Mouse (Mus musculus): ENCODE measurements around the gene Zfp57. TPM values are rescaled to one million over a fixed set of nuclear protein-coding genes. Genes with fewer than 3 reads are reported as not detected.

Gene Zfp57
- total RNA-seq, 1 experiment from 2014 or later = 1.1 TPM

DNA sequence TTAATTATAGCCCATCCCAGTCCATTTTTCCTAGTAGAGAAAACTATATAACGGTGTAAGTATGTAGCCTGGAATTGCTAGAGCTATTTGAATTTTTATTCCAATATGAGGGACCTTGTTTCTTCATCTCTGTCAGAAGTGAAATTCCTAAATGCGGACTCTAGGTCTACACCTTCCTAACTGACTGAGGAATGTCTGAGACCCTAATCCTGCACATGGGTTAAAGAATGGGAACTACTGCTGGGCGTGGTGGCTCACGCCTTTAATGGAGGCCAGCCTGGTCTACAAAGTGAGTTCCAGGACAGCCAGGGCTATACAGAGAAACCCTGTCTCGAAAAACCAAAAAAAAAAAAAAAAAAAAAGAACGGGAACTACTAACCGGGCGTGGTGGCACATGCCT, 28.2 kb downstream of the Zfp57 start:
- no peak for ATAC-seq (replicated peaks; ENCODE audit: low read depth, poor library complexity, severe bottlenecking)

DNA sequence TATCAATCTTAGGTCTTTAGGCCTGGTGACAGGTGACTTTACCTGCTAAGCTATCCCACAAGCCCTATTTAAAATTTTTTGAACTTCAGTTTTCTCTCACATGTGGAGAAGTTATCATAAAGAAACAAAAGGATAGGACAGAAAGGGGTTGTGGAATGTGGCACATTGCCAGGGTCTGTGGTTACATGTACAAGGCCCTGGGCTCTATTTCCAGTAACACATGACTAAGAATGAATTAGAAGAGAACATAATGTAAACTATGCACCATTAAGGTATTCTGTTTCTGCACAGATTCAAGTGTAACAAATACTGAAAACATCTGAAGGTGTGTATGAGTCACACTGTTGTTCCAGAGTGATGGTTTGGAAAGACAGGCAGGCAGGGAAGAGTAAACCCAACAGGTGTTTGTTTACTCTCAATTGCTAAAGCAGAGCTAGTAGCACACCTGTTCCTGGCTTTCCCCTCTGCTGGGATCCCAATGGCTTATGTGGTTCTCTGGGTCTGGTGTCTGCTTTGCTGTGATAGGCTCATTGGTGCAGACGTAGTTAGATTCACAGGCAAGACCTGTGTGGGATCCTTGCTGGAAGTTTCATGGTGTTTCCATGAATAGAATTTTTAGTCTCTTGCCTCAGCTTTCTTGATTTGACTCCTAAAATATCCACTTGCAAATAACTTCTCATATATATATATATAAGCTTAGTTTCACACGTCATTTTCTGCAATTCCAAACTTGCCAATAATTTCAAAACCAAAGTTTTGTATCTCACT, 38.3 kb downstream of the Zfp57 start:
- ATAC-seq (replicated peaks; ENCODE audit: low read depth, poor library complexity, severe bottlenecking) = peak; percentile 52; the same call in 1 of the 2 replicates

DNA sequence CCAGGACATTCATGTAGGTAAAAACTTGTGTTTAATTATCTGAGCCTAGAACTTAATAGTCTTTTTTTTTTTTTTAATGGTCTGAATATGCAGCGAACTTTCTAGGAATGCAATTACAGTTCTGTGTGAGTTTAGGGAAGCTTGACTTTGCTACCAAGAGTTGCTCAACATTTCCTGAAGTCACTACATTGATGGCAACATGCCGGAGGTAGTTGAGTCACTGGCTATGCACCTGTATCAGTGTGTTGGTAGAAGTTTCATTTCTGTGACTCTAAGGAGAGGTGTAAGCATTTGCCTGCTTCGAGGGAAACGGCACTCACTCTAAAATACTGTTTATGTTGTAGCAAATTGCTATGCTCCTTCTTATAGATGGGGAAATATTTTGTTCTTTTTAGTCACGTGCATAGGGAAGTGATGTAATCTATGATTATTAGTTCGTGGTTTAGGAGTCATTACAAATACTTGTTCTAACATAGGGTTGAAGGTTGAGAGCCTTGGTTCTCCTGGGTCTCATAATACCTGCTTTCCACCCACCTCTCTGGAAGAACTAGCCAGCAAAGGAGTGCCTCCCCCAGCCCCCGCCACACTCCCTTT, 43.8 kb downstream of the Zfp57 start:
- ATAC-seq (replicated peaks; ENCODE audit: low read depth, poor library complexity, severe bottlenecking) = peak; percentile 41

DNA sequence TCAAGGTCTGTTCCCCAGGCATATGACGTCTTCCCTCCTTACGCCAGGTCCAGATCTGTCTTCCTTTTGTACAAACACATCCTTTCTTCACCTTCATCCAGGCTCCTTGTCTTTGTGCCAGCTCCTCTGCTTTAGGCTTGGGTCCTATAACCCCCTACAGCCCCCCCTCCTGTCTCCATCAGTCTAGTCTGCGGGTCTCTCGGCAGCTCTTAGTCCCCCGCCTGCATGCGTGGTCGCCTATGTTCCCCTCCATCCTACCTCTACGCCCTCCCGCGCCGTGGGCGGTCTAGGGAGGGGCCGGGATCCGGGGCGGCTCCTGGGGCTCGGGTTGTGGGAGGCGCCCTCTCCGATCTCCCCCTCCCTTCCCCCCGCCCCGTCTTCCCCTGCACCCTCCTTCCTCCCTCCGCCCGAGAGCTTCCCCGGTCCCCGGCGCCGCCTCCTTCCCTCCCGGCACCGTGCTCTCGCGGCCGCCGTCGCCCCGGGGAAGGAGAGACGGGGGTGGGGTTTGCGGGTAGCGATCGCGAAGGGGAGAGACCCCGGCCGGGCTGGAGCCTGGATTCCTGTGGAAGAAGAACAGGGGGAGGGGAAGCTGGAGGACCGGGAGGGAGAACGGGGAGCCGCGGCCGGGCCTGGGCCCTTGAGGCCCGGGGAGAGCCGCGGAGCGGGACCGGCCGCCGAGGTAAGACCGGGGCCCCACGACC, 44.8 kb downstream of the Zfp57 start, which contains the start of gene Gabbr1:
Gene Gabbr1, plus strand, starts transcription at position 356 of the 701 bp plus-strand sequence.
- ATAC-seq (replicated peaks; ENCODE audit: low read depth, poor library complexity, severe bottlenecking) = peak; percentile 64

DNA sequence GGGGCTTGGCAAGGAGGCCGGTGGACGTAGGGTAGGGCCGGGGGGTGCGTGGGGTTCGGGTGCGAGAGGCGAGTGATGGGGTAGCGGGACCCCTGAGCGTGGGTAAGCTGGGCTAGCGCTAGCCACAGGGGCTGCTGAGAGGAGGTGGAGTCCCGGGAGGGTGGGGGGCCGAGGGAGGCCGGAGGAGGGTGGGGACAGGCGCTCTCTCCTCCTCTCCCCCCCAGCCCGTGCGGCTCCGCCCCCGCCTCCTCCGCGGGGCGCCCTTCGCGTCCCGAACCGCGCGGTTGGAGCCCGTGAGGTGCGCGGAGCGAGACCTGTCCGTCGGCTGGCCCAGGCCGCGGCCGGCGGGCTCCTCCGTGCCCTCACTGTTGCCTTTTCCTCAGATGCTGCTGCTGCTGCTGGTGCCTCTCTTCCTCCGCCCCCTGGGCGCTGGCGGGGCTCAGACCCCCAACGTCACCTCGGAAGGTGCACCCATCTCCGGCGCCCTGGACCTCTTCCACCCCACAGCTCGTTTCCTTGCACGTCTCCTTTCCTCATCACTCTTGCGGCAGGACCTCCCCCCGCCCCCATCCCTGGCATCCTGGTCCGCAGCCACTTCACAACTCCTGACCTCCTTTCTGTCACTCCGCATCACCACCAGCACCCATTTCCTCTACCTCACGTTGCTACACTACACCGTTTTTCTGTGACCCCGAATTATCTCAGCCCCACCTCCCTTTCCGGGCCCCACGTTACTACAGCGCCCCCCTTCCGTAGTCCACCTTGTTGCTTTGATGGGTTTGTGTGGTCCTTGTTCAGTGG, 45.5 kb downstream of the Zfp57 start:
- peak; percentile 20 for ATAC-seq (replicated peaks; ENCODE audit: low read depth, poor library complexity, severe bottlenecking)

DNA sequence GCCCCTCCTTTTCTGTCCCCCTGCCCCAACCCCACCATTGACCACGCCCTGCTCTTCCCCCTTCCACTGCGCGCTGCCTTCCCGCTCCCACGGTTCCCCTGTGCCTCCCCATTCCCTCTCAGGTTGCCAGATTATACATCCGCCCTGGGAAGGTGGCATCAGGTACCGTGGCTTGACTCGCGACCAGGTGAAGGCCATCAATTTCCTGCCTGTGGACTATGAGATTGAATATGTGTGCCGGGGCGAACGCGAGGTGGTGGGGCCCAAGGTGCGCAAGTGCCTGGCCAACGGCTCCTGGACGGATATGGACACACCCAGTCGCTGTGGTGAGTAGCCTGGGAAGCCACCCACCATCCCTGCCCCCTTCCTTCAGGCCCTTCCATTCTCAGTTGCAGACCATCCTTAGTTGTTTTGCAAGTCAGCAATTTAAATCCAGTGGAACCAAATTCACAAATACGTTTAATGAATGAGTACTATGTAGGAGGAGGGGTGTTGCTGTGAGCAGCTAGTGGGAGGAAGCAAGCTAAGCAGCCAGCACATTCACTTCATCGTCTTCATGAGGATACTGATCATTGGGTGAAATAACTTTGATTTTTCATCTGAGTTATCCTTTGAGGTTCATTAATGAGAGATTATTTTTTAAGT, 46.5 kb downstream of the Zfp57 start:
- no peak for ATAC-seq (replicated peaks; ENCODE audit: low read depth, poor library complexity, severe bottlenecking)

DNA sequence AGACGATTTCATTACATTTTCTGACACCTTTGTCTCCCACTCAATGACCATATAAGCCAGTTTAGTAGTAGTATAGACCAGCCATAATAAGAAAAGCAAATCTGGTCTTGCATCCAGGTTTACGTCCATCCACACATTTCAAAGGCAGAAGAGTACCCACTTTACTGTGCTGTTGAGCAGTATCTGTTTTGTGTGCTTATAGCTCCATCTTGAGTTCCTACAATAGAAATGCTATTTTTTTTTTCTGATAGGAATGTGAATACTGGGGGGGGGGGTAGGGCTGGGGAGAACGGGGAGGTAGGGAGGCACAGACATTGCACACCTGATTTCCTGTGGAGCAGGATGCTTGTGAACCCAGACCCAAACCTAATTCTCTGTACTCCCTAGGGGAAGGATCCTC, 47.0 kb downstream of the Zfp57 start:
- 0 out of 2 replicates have a peak, but pooled peaks have one; percentile 10 for ATAC-seq (replicated peaks; ENCODE audit: low read depth, poor library complexity, severe bottlenecking)

DNA sequence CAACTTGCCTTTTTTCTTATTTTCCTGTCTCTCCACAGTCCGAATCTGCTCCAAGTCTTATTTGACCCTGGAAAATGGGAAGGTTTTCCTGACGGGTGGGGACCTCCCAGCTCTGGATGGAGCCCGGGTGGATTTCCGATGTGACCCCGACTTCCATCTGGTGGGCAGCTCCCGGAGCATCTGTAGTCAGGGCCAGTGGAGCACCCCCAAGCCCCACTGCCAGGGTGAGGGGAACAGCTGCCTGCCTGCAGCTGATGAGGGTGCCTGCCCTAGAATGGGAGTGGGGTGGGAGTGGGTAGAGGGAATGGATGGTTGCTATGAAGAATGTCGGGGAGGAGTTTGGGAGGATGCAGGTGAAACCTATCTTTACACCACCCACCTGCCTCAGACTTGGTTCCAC, 47.4 kb downstream of the Zfp57 start:
- no peak for ATAC-seq (replicated peaks; ENCODE audit: low read depth, poor library complexity, severe bottlenecking)

DNA sequence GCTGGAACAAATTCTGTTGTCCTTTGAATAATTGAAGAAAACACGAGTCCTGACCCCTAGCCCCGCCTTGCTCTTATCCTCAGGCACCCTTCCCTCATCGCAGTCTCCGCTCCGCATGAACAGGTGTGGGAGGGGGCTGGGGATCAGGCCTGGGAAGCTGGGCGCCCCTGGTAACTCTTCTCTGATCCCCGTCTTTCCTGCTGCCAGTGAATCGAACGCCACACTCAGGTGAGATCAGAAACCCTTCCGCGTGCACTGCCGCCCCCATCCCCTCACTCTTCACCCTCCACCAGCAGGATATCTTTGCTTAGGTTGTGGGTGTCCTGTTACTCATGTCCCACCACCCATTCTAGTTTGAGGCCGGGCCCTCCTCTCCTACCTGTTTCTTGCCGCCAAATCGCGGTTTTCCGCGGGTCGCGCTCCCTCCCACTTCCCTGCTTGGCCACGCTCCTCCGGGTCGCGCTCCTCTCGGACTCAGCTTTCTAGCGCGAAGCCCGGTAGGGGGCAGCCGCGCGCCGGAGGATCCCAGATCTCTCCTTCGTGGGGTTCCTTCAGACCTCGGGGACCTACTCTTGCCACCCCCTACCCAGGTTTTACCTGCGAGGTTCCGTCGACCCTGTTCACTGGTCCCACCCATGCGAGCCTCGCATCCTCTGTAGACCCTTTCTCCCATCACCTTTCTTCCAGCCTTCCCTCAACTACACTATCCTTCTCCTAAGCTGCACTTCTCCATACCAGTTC, 48.8 kb downstream of the Zfp57 start:
- ATAC-seq (replicated peaks; ENCODE audit: low read depth, poor library complexity, severe bottlenecking) = 0 out of 2 replicates have a peak, but pooled peaks have one; percentile 27

DNA sequence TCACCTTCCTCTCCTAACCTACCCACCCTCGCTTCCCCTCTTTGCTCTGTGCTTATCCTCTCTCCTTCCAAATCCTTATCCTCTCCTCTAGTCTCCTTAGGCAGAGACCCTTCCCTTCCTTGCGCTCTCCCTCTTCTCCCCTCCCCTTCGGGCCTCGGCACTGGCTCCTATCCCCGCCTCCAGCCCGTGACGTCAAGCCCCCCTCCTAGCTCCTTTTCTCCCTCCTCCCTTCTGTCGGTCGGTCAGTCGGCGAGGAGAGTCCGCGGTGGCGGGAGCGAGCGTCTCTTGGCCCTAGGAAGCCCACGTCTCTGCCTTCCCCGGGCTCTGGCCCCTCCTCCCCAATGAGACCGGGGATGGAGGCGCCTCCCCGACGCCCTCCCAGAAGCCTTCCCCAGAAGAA, 49.4 kb downstream of the Zfp57 start:
- peak; percentile 12; the same call in 1 of the 2 replicates for ATAC-seq (replicated peaks; ENCODE audit: low read depth, poor library complexity, severe bottlenecking)

DNA sequence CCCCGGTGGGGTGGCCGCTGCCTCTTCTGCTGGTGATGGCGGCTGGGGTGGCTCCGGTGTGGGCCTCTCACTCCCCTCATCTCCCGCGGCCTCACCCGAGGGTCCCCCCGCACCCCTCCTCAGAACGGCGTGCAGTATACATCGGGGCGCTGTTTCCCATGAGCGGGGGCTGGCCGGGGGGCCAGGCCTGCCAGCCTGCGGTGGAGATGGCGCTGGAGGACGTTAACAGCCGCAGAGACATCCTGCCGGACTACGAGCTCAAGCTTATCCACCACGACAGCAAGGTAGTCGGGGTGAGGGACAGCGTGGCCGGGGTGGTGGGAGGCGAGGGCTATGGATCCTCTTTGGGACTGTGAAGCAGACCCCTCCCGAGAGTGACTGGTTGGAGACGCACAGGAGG, 49.9 kb downstream of the Zfp57 start:
- ATAC-seq (replicated peaks; ENCODE audit: low read depth, poor library complexity, severe bottlenecking) = no peak

DNA sequence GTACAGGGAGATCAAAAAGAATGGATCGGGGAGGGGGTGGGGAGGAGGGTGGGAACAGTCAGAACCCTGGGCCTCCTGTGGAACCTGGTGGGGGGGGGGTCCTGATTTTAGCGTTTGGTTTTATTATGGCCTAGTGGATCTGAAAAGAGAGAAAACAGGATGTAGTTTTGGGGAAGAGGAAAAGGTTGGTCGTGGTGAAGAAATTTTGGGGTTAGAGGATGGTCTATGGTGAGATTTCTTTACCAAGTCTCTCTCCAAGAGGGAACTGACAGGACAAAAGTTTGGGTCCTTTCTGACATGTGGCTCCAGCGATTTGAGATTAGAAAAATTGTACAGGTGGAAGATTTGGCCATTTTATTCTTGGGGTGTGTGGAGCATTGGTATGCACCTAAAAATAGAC, 50.8 kb downstream of the Zfp57 start:
- ATAC-seq (replicated peaks; ENCODE audit: low read depth, poor library complexity, severe bottlenecking) = peak; percentile 33

DNA sequence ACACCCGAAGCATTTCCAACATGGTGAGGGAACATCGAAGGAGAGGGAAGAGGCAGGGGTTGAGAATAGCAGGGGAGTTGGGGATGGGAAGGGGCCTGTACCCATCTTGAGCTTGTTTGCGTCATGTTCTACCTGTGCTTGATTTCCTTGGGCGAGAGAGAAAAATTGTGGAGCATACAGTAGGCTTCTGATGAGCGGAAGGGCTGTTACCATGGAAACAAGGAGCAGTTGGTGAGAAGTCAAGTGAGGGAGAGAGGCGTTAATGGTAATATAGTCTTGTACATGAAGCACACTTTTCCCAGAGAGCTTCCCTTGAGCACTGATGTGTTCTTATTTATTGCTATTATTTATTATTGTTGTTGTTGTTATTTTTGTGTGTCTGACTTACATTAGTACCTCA, 56.0 kb downstream of the Zfp57 start:
- no peak for ATAC-seq (replicated peaks; ENCODE audit: low read depth, poor library complexity, severe bottlenecking)

Other genes with a start within 250 kb of the Zfp57 start
- not detected in 2 replicates for gene H2-M10.5, start 228.3 kb upstream of the Zfp57 start, total RNA-seq (2017)
- gene H2-M10.6, start 189.0 kb upstream of the Zfp57 start, total RNA-seq (2017) = not detected in 2 replicates
- 10.8 and 18.0 TPM in 2 replicates for gene Trim26, start 164.0 kb upstream of the Zfp57 start, total RNA-seq (2017)
- 0.18 TPM in 1 of 2 replicates, not detected in the other for gene Trim15, start 134.0 kb upstream of the Zfp57 start, total RNA-seq (2017)
- 4.3 and 8.9 TPM in 2 replicates for gene Trim10, start 131.6 kb upstream of the Zfp57 start, total RNA-seq (2017)
- gene Trim40, start 111.0 kb upstream of the Zfp57 start, total RNA-seq (2017) = not detected in 2 replicates
- gene Trim31, start 103.0 kb upstream of the Zfp57 start, total RNA-seq (2017) = not detected in 2 replicates
- 0.05 TPM in 1 of 2 replicates, not detected in the other for gene Rnf39, start 58.2 kb upstream of the Zfp57 start, total RNA-seq (2017)
- 41.4 and 79.0 TPM in 2 replicates for gene Ppp1r11, start 49.4 kb upstream of the Zfp57 start, total RNA-seq (2017)
- gene Znrd1, start 42.6 kb upstream of the Zfp57 start, total RNA-seq (2017) = 35.6 and 37.3 TPM in 2 replicates
- gene Znrd1as, start 42.6 kb upstream of the Zfp57 start, total RNA-seq (2017) = 7.8 and 9.0 TPM in 2 replicates
- not detected in 2 replicates for gene 2410137M14Rik, start 19.9 kb upstream of the Zfp57 start, total RNA-seq (2017)
- gene H2-M5, start 11.6 kb upstream of the Zfp57 start, total RNA-seq (2017) = not detected in 2 replicates
- not detected in 2 replicates for gene Mog, start 22.2 kb downstream of the Zfp57 start, total RNA-seq (2017)
- gene Gabbr1, start 44.8 kb downstream of the Zfp57 start, total RNA-seq (2017) = 1.3 and 3.5 TPM in 2 replicates
- not detected in 2 replicates for gene Olfr90, start 87.3 kb downstream of the Zfp57 start, total RNA-seq (2017)
- not detected in 2 replicates for gene Olfr91, start 97.1 kb downstream of the Zfp57 start, total RNA-seq (2017)
- not detected in 2 replicates for gene Olfr92, start 118.9 kb downstream of the Zfp57 start, total RNA-seq (2017)
- gene Olfr93, start 160.3 kb downstream of the Zfp57 start, total RNA-seq (2017) = not detected in 2 replicates
- gene Ubd, start 192.7 kb downstream of the Zfp57 start, total RNA-seq (2017) = 0.24 TPM in 1 of 2 replicates, not detected in the other
- not detected in 2 replicates for gene Olfr94, start 199.8 kb downstream of the Zfp57 start, total RNA-seq (2017)
- not detected in 2 replicates for gene Olfr95, start 212.0 kb downstream of the Zfp57 start, total RNA-seq (2017)
- not detected in 2 replicates for gene Olfr96, start 219.0 kb downstream of the Zfp57 start, total RNA-seq (2017)
- gene Olfr97, start 236.2 kb downstream of the Zfp57 start, total RNA-seq (2017) = not detected in 2 replicates

All from common myeloid progenitor, adult 5-6 weeks (primary cell).